Mouse (Mus musculus) G1E (cell line): ENCODE measurements around the gene Cdc16. TPM values are rescaled to one million over a fixed set of nuclear protein-coding genes. Genes with fewer than 3 reads are reported as not detected.

ENCODE experiments used
- ATAC-seq: 2 replicates; pipeline ENCODE4 v1.8.0; 2016; ENCODE audit warnings: mild to moderate bottlenecking; ENCODE audit not compliant: insufficient number of reproducible peaks, poor library complexity, low FRiP score, severe bottlenecking; ENCODE audit errors: extremely low read depth
- DNase-seq: peaks from one replicate; pipeline ENCODE4 v3.0.0; 2012; ENCODE audit warnings: low spot score
- H3K27me3 ChIP-seq: 2 replicates; pipeline ENCODE4 v1.6.1; 2012; ENCODE audit warnings: mild to moderate bottlenecking, low read length, inconsistent platforms; ENCODE audit not compliant: insufficient read depth
- H3K36me3 ChIP-seq: replicated peaks from 2 replicates; pipeline ENCODE3; 2012; ENCODE audit warnings: mild to moderate bottlenecking, inconsistent platforms
- H3K4me1 ChIP-seq: 2 replicates; pipeline ENCODE4 v1.6.1; 2012; ENCODE audit warnings: low read depth, low read length, inconsistent platforms, mixed read lengths; ENCODE audit not compliant: insufficient read depth
- H3K4me3 ChIP-seq: 2 replicates; pipeline ENCODE4 v1.5.1; 2012; ENCODE audit warnings: low read depth, mild to moderate bottlenecking, inconsistent platforms, low read length, moderate library complexity, mixed read lengths
- H3K9me3 ChIP-seq: replicated peaks from 2 replicates; pipeline ENCODE4 v1.6.1; 2012; ENCODE audit warnings: inconsistent platforms
- CTCF ChIP-seq: IDR thresholded peaks from 2 replicates; pipeline ENCODE4 v1.5.1; 2012; ENCODE audit warnings: low read depth, low read length, inconsistent platforms, mixed read lengths
- GATA1 ChIP-seq: IDR thresholded peaks from 2 replicates; pipeline ENCODE4 v1.6.1; 2012; ENCODE audit warnings: borderline replicate concordance, low read length, inconsistent platforms, mixed read lengths
- GATA2 ChIP-seq: IDR thresholded peaks from 2 replicates; pipeline ENCODE4 v1.6.1; 2012; ENCODE audit warnings: low read depth, low read length, inconsistent platforms, borderline replicate concordance
- POLR2AphosphoS5 ChIP-seq: IDR thresholded peaks from 2 replicates; pipeline ENCODE4 v1.6.1; 2012; ENCODE audit warnings: low read depth, low read length, inconsistent platforms; ENCODE audit not compliant: insufficient replicate concordance
- TAL1 ChIP-seq: conservative IDR thresholded peaks from 2 replicates; pipeline ENCODE4 v1.6.1; 2012; ENCODE audit warnings: low read depth, low read length, inconsistent platforms, mixed read lengths
- polyA plus RNA-seq: library from polyadenylated mRNA; stranded (reverse); fragments of >175 nt; gene quantifications from 2 replicates; pipeline ENCODE4 v1.2.3, GENCODE M21; 2012
- total RNA-seq, 2 experiments: library from RNA; stranded (forward) in 1 of 2; stranded (reverse) in 1 of 2; fragments of 200-1000 nt in 1 of 2; fragments of >200 nt in 1 of 2; fragmentation: Nextera tagmentation in 1 of 2; gene quantifications; 2 replicates each; pipeline ENCODE4 v1.2.3; 2014 to 2017

The Cdc16 gene
- total and polyA plus RNA-seq, 3 experiments, result 19.0 to 75.9 (median 64.5) TPM

DNA sequence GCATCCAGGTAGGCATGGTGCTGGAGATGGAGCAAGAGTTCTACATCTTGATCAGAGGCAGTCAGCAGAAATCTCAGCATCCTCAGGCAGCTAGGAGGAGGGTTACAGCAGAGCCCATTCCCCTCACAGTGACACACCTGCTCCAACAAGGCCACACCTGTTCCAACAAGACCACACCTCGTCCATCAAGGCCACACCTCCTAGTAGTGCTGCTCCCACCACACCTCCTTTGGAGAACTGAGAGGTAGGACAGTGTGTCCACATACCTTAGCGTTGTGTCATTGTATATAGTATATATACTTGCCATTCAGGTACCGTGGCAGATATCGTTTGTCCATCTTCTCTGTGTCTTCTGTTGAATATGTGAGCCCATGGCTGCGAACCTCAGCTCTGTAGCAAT lies 40.2 kb downstream of the Cdc16 start:
- peaks cover 59% of the 10 kb centered on the region for H3K36me3 ChIP-seq
- no peak for TF ChIP-seq GATA2
- no peak for TF ChIP-seq POLR2AphosphoS5
- TF ChIP-seq CTCF, result no peak
- no peak for TF ChIP-seq TAL1
- no peak for TF ChIP-seq GATA1

DNA sequence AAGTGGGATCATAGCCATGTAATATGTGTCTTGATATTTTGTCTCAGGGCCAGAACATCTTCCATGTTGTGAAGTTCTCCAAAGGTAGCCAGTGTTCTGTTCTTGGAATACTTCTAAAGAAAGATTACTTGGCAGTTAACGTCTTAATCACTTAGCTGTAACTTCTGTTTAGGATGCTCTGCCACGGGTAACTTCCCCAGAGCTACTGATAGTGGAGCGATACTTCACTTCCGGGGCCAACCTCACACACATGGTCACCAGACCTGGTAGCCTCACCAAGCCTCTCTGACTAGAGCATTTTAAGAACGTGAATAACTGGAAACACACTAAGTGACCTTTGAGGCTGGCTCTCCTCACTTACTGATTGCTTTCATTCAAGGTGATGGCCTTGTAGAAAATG lies 42.1 kb downstream of the Cdc16 start:
- Histone ChIP-seq H3K4me3 (no peak overlapping the region), H3K9me3 (no peaks in the 10 kb centered on the region), H3K36me3 (peaks cover 42% of the 10 kb centered on the region), H3K27me3 (0 out of 2 replicates have a peak, but pooled peaks cover 2% of the 10 kb centered on the region), H3K4me1 (no peaks in the 10 kb centered on the region)
- no peak for TF ChIP-seq GATA2
- no peak for TF ChIP-seq POLR2AphosphoS5
- TF ChIP-seq TAL1, result no peak
- no peak for TF ChIP-seq CTCF
- TF ChIP-seq GATA1, result no peak
- ATAC-seq, result no peak
- DNase-seq, result no peak

More for the DNA sequence above, 40.2 kb downstream of the Cdc16 start:
- Histone ChIP-seq H3K4me1 (no peaks in the 10 kb centered on the region), H3K27me3 (no peaks in the 10 kb centered on the region), H3K4me3 (no peak overlapping the region), H3K9me3 (no peaks in the 10 kb centered on the region)
- ATAC-seq (no peak), DNase-seq (no peak)

DNA sequence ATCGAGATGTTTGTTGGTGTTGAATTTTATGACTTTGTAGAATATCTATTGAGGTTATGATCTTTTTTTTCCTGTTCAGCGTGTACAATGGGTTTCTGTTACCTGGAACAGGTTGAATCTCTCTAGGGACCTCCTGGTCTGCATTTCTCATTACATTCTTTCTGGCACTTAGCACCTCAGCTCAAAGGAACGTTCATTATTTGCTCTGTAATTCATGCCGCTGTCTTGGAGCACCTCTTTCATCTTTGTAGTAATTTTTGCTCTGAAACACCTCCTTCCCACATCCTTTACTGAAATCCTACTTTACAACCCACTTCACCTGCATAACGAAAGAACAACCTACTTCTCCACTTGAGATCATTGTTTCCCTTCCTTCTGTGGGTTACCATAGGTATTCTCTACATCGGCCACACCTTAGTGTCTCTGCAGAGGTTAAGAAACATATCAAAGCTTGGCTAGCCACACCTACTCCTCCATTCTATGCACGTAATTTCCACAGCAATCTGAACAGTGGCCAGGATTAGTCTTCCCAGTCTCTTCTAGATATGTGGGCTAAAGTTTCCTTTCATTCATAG lies 71.2 kb downstream of the Cdc16 start:
- DNase-seq, result no peak
- TF ChIP-seq POLR2AphosphoS5, result no peak
- no peak for TF ChIP-seq TAL1
- no peak for TF ChIP-seq GATA2
- no peak for TF ChIP-seq GATA1
- Histone ChIP-seq H3K36me3 (no peaks in the 10 kb centered on the region), H3K4me3 (no peak overlapping the region), H3K4me1 (no peaks in the 10 kb centered on the region), H3K27me3 (no peaks in the 10 kb centered on the region), H3K9me3 (no peaks in the 10 kb centered on the region)
- ATAC-seq, result no peak

Other genes with a start within 250 kb of the Cdc16 start
- not detected in 2 replicates for gene 1700029H14Rik, start 195.2 kb upstream of the Cdc16 start, total RNA-seq (2014; fragmentation: Nextera tagmentation)
- gene 1700029H14Rik, start 195.2 kb upstream of the Cdc16 start, total RNA-seq (2017), result 0.05 TPM in 1 of 2 replicates, not detected in the other
- not detected in 2 replicates for gene 1700029H14Rik, start 195.2 kb upstream of the Cdc16 start, polyA plus RNA-seq
- gene Rasa3, start 80.1 kb upstream of the Cdc16 start, total RNA-seq (2014; fragmentation: Nextera tagmentation), result not detected in 2 replicates
- 0.11 and 0.12 TPM in 2 replicates for gene Rasa3, start 80.1 kb upstream of the Cdc16 start, total RNA-seq (2017)
- 0.02 TPM in 2 replicates for gene Rasa3, start 80.1 kb upstream of the Cdc16 start, polyA plus RNA-seq
- gene Cfap97d2, start 51.8 kb upstream of the Cdc16 start, total RNA-seq (2014; fragmentation: Nextera tagmentation), result not detected in 2 replicates
- 0.38 and 0.41 TPM in 2 replicates for gene Cfap97d2, start 51.8 kb upstream of the Cdc16 start, total RNA-seq (2017)
- gene Cfap97d2, start 51.8 kb upstream of the Cdc16 start, polyA plus RNA-seq, result not detected in 2 replicates
- gene Upf3a, start 27.9 kb downstream of the Cdc16 start, total RNA-seq (2014; fragmentation: Nextera tagmentation), result 13.3 and 18.0 TPM in 2 replicates
- 21.3 and 21.5 TPM in 2 replicates for gene Upf3a, start 27.9 kb downstream of the Cdc16 start, total RNA-seq (2017)
- 31.4 and 34.9 TPM in 2 replicates for gene Upf3a, start 27.9 kb downstream of the Cdc16 start, polyA plus RNA-seq
- gene AF366264, start 80.7 kb downstream of the Cdc16 start, total RNA-seq (2014; fragmentation: Nextera tagmentation), result not detected in 2 replicates
- gene AF366264, start 80.7 kb downstream of the Cdc16 start, total RNA-seq (2017), result 0.06 and 0.22 TPM in 2 replicates
- not detected in 2 replicates for gene AF366264, start 80.7 kb downstream of the Cdc16 start, polyA plus RNA-seq
- gene Champ1, start 112.0 kb downstream of the Cdc16 start, total RNA-seq (2014; fragmentation: Nextera tagmentation), result 42.7 and 45.5 TPM in 2 replicates
- 36.0 and 40.2 TPM in 2 replicates for gene Champ1, start 112.0 kb downstream of the Cdc16 start, total RNA-seq (2017)
- 17.1 and 24.7 TPM in 2 replicates for gene Champ1, start 112.0 kb downstream of the Cdc16 start, polyA plus RNA-seq
- gene Coprs, start 132.6 kb downstream of the Cdc16 start, total RNA-seq (2014; fragmentation: Nextera tagmentation), result 6.5 and 10.2 TPM in 2 replicates
- 29.0 and 30.0 TPM in 2 replicates for gene Coprs, start 132.6 kb downstream of the Cdc16 start, total RNA-seq (2017)
- gene Coprs, start 132.6 kb downstream of the Cdc16 start, polyA plus RNA-seq, result 5.3 and 5.6 TPM in 2 replicates